Mouse (Mus musculus): Measurements from ENCODE around the gene Daam1.

DNA sequence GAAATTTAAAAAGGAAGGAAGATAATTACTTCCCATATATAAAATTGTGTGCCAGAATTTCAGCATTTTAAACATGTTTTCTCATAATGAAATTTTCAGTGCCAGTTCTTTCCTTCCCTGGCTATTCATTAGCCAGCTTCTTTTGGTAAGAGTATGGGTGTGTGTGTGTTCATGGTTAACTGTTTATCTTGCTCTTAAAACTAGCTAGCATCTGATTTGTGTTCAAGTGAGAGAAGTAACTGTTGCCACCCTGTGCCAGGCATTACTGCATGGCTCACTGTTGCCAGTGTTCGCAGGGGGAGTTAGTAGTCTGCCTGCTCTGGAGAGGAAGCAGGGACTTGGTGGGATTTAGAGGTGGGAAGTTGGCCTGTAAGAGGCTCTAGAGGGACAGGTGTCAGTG is 81.4 kb downstream of the Daam1 start:
- no peak for TF ChIP-seq GATA1 (IDR thresholded peaks at IDR 0.05; ENCODE audit: borderline replicate concordance, low read length)
- TF ChIP-seq FLI1 (IDR thresholded peaks at IDR 0.05; ENCODE audit: low read length): no peak
